Mouse (Mus musculus) midbrain, embryonic 16.5 days (tissue): ENCODE data around the gene Hps6. TPM values are rescaled to one million over a fixed set of nuclear protein-coding genes. Genes with fewer than 3 reads are reported as not detected.

Source experiments
- ATAC-seq: fragments of 200-750 bp; cut with Nextera tagmentation; 2 replicates; pipeline ENCODE4 v1.8.0; 2017; ENCODE audit warnings: moderate TSS enrichment
- H3K27ac ChIP-seq: fragments of 300-500 bp; sonication (generic); 2 replicates; pipeline ENCODE4 v1.5.1; 2014; ENCODE audit warnings: mild to moderate bottlenecking, low read length, mixed read lengths
- H3K27me3 ChIP-seq: fragments of 300-500 bp; sonication (generic); 2 replicates; pipeline ENCODE4 v1.6.1; 2014; ENCODE audit warnings: low read depth, low read length, mixed read lengths; ENCODE audit not compliant: control insufficient read depth, insufficient read depth
- H3K36me3 ChIP-seq: fragments of 300-500 bp; sonication (generic); 2 replicates; pipeline ENCODE4 v1.6.1; 2014; ENCODE audit warnings: mild to moderate bottlenecking, low read length, moderate library complexity, mixed read lengths; ENCODE audit not compliant: control insufficient read depth, insufficient read depth
- H3K4me1 ChIP-seq: fragments of 300-500 bp; sonication (generic); 2 replicates; pipeline ENCODE4 v1.6.1; 2014; ENCODE audit warnings: mild to moderate bottlenecking, low read length, mixed read lengths; ENCODE audit not compliant: control insufficient read depth, insufficient read depth
- H3K4me2 ChIP-seq: fragments of 300-500 bp; sonication (generic); 2 replicates; pipeline ENCODE4 v1.6.1; 2014; ENCODE audit warnings: mild to moderate bottlenecking, low read length, mixed read lengths
- H3K4me3 ChIP-seq: fragments of 300-500 bp; sonication (generic); 2 replicates; pipeline ENCODE4 v1.5.1; 2014; ENCODE audit warnings: low read depth, mild to moderate bottlenecking, low read length, moderate library complexity, mixed read lengths
- H3K9ac ChIP-seq: fragments of 300-500 bp; sonication (generic); 2 replicates; pipeline ENCODE4 v1.6.1; 2014; ENCODE audit warnings: low read depth, low read length, mixed read lengths
- H3K9me3 ChIP-seq: fragments of 300-500 bp; sonication (generic); replicated peaks from 2 replicates; pipeline ENCODE4 v1.6.1; 2014; ENCODE audit warnings: mild to moderate bottlenecking, low read length, mixed read lengths; ENCODE audit not compliant: control insufficient read depth, poor library complexity, severe bottlenecking
- WGBS: fragments of 180-500 bp; shearing (Covaris S2); extraction: QIAGEN DNeasy Blood & Tissue Kit; methylation state at CpG from one replicate; pipeline ENCODE4 v1.1.7; 2014; 5-methylcytosine and 5-hydroxymethylcytosine counted together
- polyA plus RNA-seq: library from polyadenylated mRNA; unstranded; fragments of >200 nt; fragmentation: Nextera tagmentation; extraction: Ambion mirVana; gene quantifications from 2 replicates; pipeline ENCODE4 v1.2.1, GENCODE M21; 2015

Hps6 gene
- polyA plus RNA-seq, 1 experiment from 2014 or later = 5.7 TPM

GRCm38 (mm10) chr19:46024959-46025358, 21.7 kb downstream of the Hps6 start:
- H3K27ac ChIP-seq = no peak overlapping the region
- ATAC-seq = no peak
- H3K27me3 ChIP-seq = no peaks in the 10 kb centered on the region
- H3K4me1 ChIP-seq = no peaks in the 10 kb centered on the region
- H3K9ac ChIP-seq = no peak overlapping the region
- no peak overlapping the region for H3K4me2 ChIP-seq
- H3K36me3 ChIP-seq = no peaks in the 10 kb centered on the region
- H3K4me3 ChIP-seq = no peak overlapping the region
- WGBS = 82% methylated on average over 6 of the region's 6 CpGs
- H3K9me3 ChIP-seq = no peaks in the 10 kb centered on the region

- H3K4me3 ChIP-seq = no peak overlapping the region
- no peaks in the 10 kb centered on the region for H3K27me3 ChIP-seq
- no peak for ATAC-seq
- H3K4me2 ChIP-seq = no peak overlapping the region
- no peak overlapping the region for H3K9ac ChIP-seq
- 54% methylated on average over 8 of the region's 8 CpGs for WGBS
- H3K4me1 ChIP-seq = no peaks in the 10 kb centered on the region
- H3K36me3 ChIP-seq = 0 out of 2 replicates have a peak, but pooled peaks cover 2% of the 10 kb centered on the region
- H3K9me3 ChIP-seq = no peaks in the 10 kb centered on the region
- H3K27ac ChIP-seq = no peak overlapping the region
Observed at GRCm38 (mm10) chr19:46026567-46026966, 23.3 kb downstream of the Hps6 start.

GRCm38 (mm10) chr19:46028747-46029320, 25.5 kb downstream of the Hps6 start:
- peaks cover 24% of the 10 kb centered on the region for H3K36me3 ChIP-seq
- H3K4me1 ChIP-seq = no peaks in the 10 kb centered on the region
- no peak overlapping the region for H3K4me3 ChIP-seq
- H3K9me3 ChIP-seq = no peaks in the 10 kb centered on the region
- no peak overlapping the region for H3K9ac ChIP-seq
- 74% methylated on average over 11 of the region's 11 CpGs for WGBS
- H3K27ac ChIP-seq = no peak overlapping the region
- H3K27me3 ChIP-seq = no peaks in the 10 kb centered on the region
- ATAC-seq = no peak
- no peak overlapping the region for H3K4me2 ChIP-seq

- no peak for ATAC-seq
- WGBS = 100% methylated on average over 1 of the region's 1 CpGs
Observed at GRCm38 (mm10) chr19:46029652-46030051, 26.3 kb downstream of the Hps6 start.

GRCm38 (mm10) chr19:46030196-46030983, 27.1 kb downstream of the Hps6 start:
- Histone ChIP-seq H3K27ac (no peak overlapping the region), H3K4me3 (no peak overlapping the region), H3K9me3 (no peaks in the 10 kb centered on the region), H3K4me2 (no peak overlapping the region), H3K4me1 (no peaks in the 10 kb centered on the region), H3K9ac (no peak overlapping the region), H3K36me3 (peaks cover 39% of the 10 kb centered on the region), H3K27me3 (no peaks in the 10 kb centered on the region)
- 93% methylated on average over 10 of the region's 10 CpGs for WGBS
- no peak for ATAC-seq

More at GRCm38 (mm10) chr19:46029652-46030051, 26.3 kb downstream of the Hps6 start:
- Histone ChIP-seq H3K27ac (no peak overlapping the region), H3K9me3 (no peaks in the 10 kb centered on the region), H3K4me2 (no peak overlapping the region), H3K4me3 (no peak overlapping the region), H3K4me1 (no peaks in the 10 kb centered on the region), H3K27me3 (no peaks in the 10 kb centered on the region), H3K9ac (no peak overlapping the region), H3K36me3 (peaks cover 32% of the 10 kb centered on the region)

GRCm38 (mm10) chr19:46031689-46032432, 28.6 kb downstream of the Hps6 start:
- no peak for ATAC-seq
- 63% methylated on average over 9 of the region's 9 CpGs for WGBS
- Histone ChIP-seq H3K4me2 (no peak overlapping the region), H3K27ac (no peak overlapping the region), H3K9ac (no peak overlapping the region), H3K27me3 (no peaks in the 10 kb centered on the region), H3K4me1 (peaks cover 9% of the 10 kb centered on the region), H3K36me3 (peaks cover 43% of the 10 kb centered on the region), H3K4me3 (no peak overlapping the region), H3K9me3 (no peaks in the 10 kb centered on the region)

GRCm38 (mm10) chr19:46032731-46033510, 29.6 kb downstream of the Hps6 start:
- Histone ChIP-seq H3K4me2 (no peak overlapping the region), H3K27ac (no peak overlapping the region), H3K4me1 (peaks cover 20% of the 10 kb centered on the region), H3K9me3 (no peaks in the 10 kb centered on the region), H3K27me3 (no peaks in the 10 kb centered on the region), H3K36me3 (peaks cover 43% of the 10 kb centered on the region), H3K9ac (no peak overlapping the region), H3K4me3 (no peak overlapping the region)
- 85% methylated on average over 26 of the region's 26 CpGs for WGBS
- no peak for ATAC-seq

- H3K4me3 ChIP-seq = no peak overlapping the region
- H3K9me3 ChIP-seq = no peaks in the 10 kb centered on the region
- 95% methylated on average over 11 of the region's 11 CpGs for WGBS
- no peak overlapping the region for H3K27ac ChIP-seq
- no peak overlapping the region for H3K4me2 ChIP-seq
- H3K27me3 ChIP-seq = no peaks in the 10 kb centered on the region
- peaks cover 28% of the 10 kb centered on the region for H3K4me1 ChIP-seq
- H3K36me3 ChIP-seq = peaks cover 43% of the 10 kb centered on the region
- H3K9ac ChIP-seq = no peak overlapping the region
- ATAC-seq = no peak
Observed at GRCm38 (mm10) chr19:46033911-46034310, 30.6 kb downstream of the Hps6 start.
